Mouse (Mus musculus) liver, adult 2 months (tissue): ENCODE results near the gene Tm9sf1. TPM values are rescaled to one million over a fixed set of nuclear protein-coding genes. Genes with fewer than 3 reads are reported as not detected.

Experiments used
- DNase-seq: peaks from one replicate; pipeline ENCODE4 v3.0.0-alpha.2; 2011; ENCODE audit warnings: low read depth, low spot score; ENCODE audit errors: extremely low read depth
- H3K27ac ChIP-seq: fragments of 200-500 bp; replicated peaks from 2 replicates; pipeline ENCODE4 v1.5.1; 2012; ENCODE audit warnings: low read depth, mild to moderate bottlenecking, control low read depth, inconsistent platforms, low read length; ENCODE audit not compliant: insufficient read depth
- H3K27me3 ChIP-seq: fragments of 200-500 bp; 2 replicates; pipeline ENCODE4 v1.6.1; 2012; ENCODE audit warnings: mild to moderate bottlenecking, moderate library complexity, low read length, inconsistent platforms; ENCODE audit not compliant: control insufficient read depth, insufficient read depth
- H3K36me3 ChIP-seq: fragments of 200-500 bp; 2 replicates; pipeline ENCODE4 v1.6.1; 2012; ENCODE audit warnings: low read length, inconsistent platforms; ENCODE audit not compliant: control insufficient read depth, insufficient read depth
- H3K4me1 ChIP-seq: fragments of 200-500 bp; 2 replicates; pipeline ENCODE4 v1.6.1; 2011; ENCODE audit warnings: low read length; ENCODE audit not compliant: control insufficient read depth, insufficient read depth
- H3K4me3 ChIP-seq: fragments of 200-500 bp; 2 replicates; pipeline ENCODE4 v1.5.1; 2011; ENCODE audit warnings: low read depth, mild to moderate bottlenecking, control low read depth, low read length, moderate library complexity; ENCODE audit not compliant: insufficient read depth
- H3K79me2 ChIP-seq: fragments of 200-500 bp; 2 replicates; pipeline ENCODE4 v1.6.1; 2012; ENCODE audit warnings: inconsistent platforms, mild to moderate bottlenecking, low read length, moderate library complexity; ENCODE audit not compliant: control insufficient read depth, insufficient read depth
- H3K9ac ChIP-seq: fragments of 200-500 bp; 2 replicates; pipeline ENCODE4 v1.6.1; 2012; ENCODE audit warnings: low read depth, mild to moderate bottlenecking, control low read depth, inconsistent platforms, low read length
- CTCF ChIP-seq: fragments of 200-500 bp; IDR thresholded peaks from 2 replicates; pipeline ENCODE4 v1.5.1; 2011; ENCODE audit warnings: low read depth, low read length, control low read depth
- POLR2A ChIP-seq: fragments of 200-500 bp; IDR thresholded peaks from 2 replicates; pipeline ENCODE4 v1.6.1; 2011; ENCODE audit warnings: low read length, control low read depth; ENCODE audit not compliant: insufficient read depth; ENCODE audit errors: extremely low read depth
- WGBS: fragments of 180-500 bp; shearing (Covaris S2); methylation state at CpG from one replicate; pipeline ENCODE4 v1.1.7; 2018; 5-methylcytosine and 5-hydroxymethylcytosine counted together
- polyA plus RNA-seq: library from polyadenylated mRNA; depleted of rRNA; stranded (reverse); fragments of >200 nt; gene quantifications from 2 replicates; pipeline ENCODE4 v1.2.3, GENCODE M21; 2012
- total RNA-seq: library from RNA; depleted of rRNA; stranded (reverse); fragments of >200 nt; gene quantifications from 2 replicates; pipeline ENCODE4 v1.2.3, GENCODE M21; 2014

Gene Tm9sf1
- total and polyA plus RNA-seq, 2 experiments = 46.5 to 70.4 TPM

GRCm38 (mm10) chr14:55614565-55615178 is 28.9 kb downstream of the Tm9sf1 start:
- WGBS = 95% methylated on average over 7 of the region's 7 CpGs
- TF ChIP-seq CTCF = no peak
- no peak for TF ChIP-seq POLR2A
- no peak overlapping the region for H3K27ac ChIP-seq
- H3K4me1 ChIP-seq = peaks cover 3% of the 10 kb centered on the region; the same call in 1 of the 2 replicates
- no peaks in the 10 kb centered on the region for H3K79me2 ChIP-seq
- H3K36me3 ChIP-seq = peaks cover under 1% of the 10 kb centered on the region; the same call in 1 of the 2 replicates
- DNase-seq = no peak
- H3K4me3 ChIP-seq = no peak overlapping the region
- no peaks in the 10 kb centered on the region for H3K27me3 ChIP-seq
- no peak overlapping the region for H3K9ac ChIP-seq

DNA sequence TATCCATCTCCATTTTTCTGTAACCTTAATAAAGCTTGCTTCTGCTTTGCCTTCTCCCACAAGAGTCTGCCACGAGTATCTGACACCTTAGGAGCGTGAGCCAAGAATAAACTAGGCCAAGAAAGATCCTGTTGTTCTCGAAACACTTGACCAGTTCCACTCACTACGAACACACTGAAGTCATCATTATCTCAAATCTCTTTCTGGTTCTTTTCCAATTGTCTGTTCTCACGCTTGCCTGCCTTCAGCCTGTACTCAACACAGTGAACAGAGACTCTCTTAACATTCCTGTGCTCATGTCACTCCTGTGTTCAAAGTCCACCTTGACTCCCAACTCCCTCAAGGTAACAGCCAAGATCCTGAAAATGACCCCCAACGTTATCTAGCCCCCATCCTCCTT is 30.3 kb downstream of the Tm9sf1 start:
- H3K4me1 ChIP-seq = peaks cover 3% of the 10 kb centered on the region; the same call in 1 of the 2 replicates
- H3K27ac ChIP-seq = no peak overlapping the region
- 71% methylated on average over 6 of the region's 6 CpGs for WGBS
- H3K4me3 ChIP-seq = no peak overlapping the region
- DNase-seq = no peak
- H3K9ac ChIP-seq = no peak overlapping the region
- no peaks in the 10 kb centered on the region for H3K79me2 ChIP-seq
- H3K27me3 ChIP-seq = no peaks in the 10 kb centered on the region
- TF ChIP-seq CTCF (no peak), POLR2A (no peak)
- H3K36me3 ChIP-seq = peaks cover 12% of the 10 kb centered on the region

DNA sequence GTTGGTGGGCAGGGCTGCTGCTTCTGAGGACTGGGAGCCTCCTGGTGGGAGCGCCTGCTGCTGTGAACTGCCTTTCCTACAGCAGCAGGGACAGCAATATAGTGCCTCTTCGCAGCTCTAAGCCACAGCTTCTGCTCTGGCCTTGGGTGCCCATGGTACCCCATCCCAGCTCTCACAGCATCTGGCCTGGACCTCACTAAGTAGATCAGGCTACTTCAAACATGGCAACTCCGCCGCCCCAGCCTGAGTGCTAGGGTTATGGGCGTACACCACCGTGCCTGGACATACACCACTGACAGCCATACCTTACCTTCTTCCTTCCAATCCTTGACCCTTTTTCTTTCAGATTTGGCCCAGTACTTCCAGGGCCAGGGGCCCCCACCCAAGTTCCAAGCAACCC is 35.3 kb downstream of the Tm9sf1 start:
- H3K4me1 ChIP-seq = peaks cover 14% of the 10 kb centered on the region
- no peak overlapping the region for H3K9ac ChIP-seq
- H3K4me3 ChIP-seq = no peak overlapping the region
- no peaks in the 10 kb centered on the region; the same call in 1 of the 2 replicates for H3K79me2 ChIP-seq
- no peak for DNase-seq
- H3K36me3 ChIP-seq = peaks cover 35% of the 10 kb centered on the region
- WGBS = 98% methylated on average over 6 of the region's 6 CpGs
- H3K27ac ChIP-seq = no peak overlapping the region
- TF ChIP-seq POLR2A (no peak), CTCF (no peak)
- no peaks in the 10 kb centered on the region for H3K27me3 ChIP-seq

DNA sequence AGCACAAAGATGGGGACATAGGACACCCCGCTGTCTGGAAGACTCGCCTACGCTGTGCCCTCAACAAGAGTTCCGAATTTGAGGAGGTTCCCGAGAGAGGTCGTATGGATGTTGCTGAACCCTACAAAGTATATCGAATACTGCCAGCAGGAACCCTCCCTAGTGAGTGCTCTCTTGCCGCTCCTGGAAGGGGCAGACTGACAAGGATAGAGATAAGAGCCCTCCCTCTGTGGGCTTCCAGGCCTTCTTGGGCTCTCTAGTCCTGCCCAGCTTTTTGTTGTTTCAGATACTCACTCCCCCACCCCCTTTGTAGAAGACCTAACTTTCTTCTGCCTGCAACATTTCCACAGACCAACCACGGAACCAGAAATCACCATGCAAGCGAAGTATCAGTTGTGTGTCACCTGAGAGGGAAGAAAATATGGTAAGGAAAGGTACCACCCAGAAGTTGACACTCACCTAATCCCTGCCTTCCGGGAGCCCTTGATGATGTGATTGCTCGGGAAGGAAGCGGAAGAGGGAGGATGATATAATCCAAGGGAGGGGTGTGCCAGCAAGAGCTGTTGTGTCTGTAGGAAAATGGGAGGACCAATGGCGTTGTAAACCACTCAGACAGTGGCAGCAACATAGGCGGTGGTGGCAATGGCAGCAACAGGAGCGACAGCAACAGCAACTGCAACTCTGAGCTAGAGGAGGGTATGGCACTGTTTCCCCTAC is 37.7 kb downstream of the Tm9sf1 start:
- Histone ChIP-seq H3K36me3 (peaks cover 39% of the 10 kb centered on the region), H3K27me3 (no peaks in the 10 kb centered on the region), H3K4me1 (peaks cover 22% of the 10 kb centered on the region), H3K9ac (no peak overlapping the region), H3K27ac (no peak overlapping the region), H3K79me2 (peaks cover 2% of the 10 kb centered on the region; the same call in 1 of the 2 replicates), H3K4me3 (no peak overlapping the region)
- no peak for TF ChIP-seq POLR2A
- no peak for TF ChIP-seq CTCF
- DNase-seq = no peak
- 91% methylated on average over 16 of the region's 16 CpGs for WGBS

GRCm38 (mm10) chr14:55604823-55605222 is 38.8 kb downstream of the Tm9sf1 start:
- Histone ChIP-seq H3K27me3 (no peaks in the 10 kb centered on the region), H3K4me1 (peaks cover 22% of the 10 kb centered on the region), H3K36me3 (peaks cover 45% of the 10 kb centered on the region), H3K79me2 (peaks cover 2% of the 10 kb centered on the region; the same call in 1 of the 2 replicates), H3K9ac (peak overlapping the region; percentile 55), H3K4me3 (peak overlapping the region; percentile 75), H3K27ac (peak overlapping the region; percentile 96)
- no peak for DNase-seq
- 81% methylated on average over 11 of the region's 11 CpGs for WGBS
- no peak for TF ChIP-seq CTCF
- TF ChIP-seq POLR2A = no peak
